Mouse (Mus musculus) hindlimb bud, embryonic 11.5 days (tissue): Measurements from ENCODE around the gene Esr1.
"Not testable (repeated sequence)": the region's sequence is repeated elsewhere in the genome, so short reads cannot be mapped to it uniquely, and the experiment has no call there.

Experiments
- DNase-seq: peaks from one replicate; pipeline ENCODE4 v3.0.0-alpha.2; 2012; ENCODE audit warnings: low read depth, low spot score; ENCODE audit errors: extremely low spot score

Esr1 gene

DNA sequence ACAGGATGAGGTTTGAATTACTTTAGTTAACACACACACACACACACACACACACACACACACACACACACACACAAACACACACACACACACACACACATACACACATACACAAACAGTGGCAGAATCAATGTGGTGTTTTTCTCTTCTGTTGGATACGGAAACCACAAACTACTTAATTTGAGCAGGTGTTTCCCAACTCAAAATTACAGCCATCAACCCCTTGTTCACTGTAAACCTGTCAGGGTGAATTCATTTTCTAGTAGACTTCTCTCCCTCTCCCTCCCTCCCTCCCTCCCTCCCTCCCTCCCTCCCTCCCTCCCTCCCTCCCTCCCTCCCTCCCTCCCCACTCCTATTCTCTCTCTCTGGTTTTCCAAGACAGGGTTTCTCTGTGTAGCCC, 8.0 kb downstream of the Esr1 start:
- not testable (repeated sequence) for DNase-seq

DNA sequence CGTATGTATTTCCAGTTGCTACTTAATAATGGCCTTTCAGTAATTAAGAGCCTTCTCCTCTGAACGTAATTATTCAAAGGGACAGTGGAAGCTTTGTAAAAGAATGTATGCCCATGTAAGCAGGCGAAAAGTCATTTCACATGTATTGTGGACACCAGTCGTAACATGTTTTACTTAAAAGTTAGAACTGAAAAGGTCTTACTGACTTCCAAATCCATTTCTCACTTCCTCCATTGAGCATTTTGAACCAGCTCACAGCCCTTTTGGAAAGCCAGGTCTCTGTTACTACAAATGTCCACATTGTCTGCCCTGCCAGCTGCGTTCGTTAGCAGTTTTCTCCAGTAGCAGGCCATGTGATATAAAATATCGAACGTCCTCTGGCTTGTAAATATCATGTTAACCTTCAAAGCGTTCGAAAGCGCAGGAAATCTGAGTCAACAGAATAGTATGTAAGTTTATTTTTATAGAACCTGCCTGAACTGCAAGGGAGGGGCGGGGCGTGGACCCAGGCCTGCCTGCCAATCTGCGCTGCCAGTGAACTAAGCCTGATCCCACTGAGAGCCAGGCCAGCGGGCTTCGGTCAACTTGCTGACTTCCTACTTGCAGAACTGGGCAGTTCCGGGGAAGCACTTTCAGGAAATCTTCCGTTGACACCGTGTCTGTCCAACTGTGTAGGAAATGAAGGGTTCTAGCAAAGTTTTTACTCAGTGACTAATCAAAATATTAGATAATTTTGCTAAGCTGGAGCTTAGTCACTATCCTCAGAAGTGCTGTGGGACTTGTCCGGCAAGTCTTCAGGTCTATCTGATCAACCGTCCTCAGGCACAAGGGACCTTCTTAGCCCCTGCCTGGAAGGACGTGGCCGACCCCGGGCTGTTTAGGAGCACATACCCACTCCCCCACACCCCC, 9.5 kb downstream of the Esr1 start:
- no peak for DNase-seq

DNA sequence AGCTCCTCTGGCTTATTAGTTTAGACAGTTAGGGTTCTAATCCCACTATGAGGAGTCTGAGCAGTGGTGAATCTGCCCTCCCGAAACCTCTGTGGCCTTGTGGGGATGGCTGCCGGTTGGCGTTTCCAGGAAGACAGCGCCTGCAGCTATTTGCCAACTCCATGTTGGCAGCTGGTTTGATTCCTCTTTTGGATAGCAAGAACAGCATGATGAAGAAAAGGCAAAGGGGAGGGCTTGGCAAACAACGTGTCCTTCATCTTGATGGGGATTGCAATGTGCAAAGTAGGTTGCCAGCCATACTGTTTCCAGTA, 10.1 kb downstream of the Esr1 start:
- no peak for DNase-seq

GRCm38 (mm10) chr10:4623319-4623718, 11.9 kb downstream of the Esr1 start:
- no peak for DNase-seq

GRCm38 (mm10) chr10:4624581-4624980, 13.2 kb downstream of the Esr1 start:
- no peak for DNase-seq

DNA sequence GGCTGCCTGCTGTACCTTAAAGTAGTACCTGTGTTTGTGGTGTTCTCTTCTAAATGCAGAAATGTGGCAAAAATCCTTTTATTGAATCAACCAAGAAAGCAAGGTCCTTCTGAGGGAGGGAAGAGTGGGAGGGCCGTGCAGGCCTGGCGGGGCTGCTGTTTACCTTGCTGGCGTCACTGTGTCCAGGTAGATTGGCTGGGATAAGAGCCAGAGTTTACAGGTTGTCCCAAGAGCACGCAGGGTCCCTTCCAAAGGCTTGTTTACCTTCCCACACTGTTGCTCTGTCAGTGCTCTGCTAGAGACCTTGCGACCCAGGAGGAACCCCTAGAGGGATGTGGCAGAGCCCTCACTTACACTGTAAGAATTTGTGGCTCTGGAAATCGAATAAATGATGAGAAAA, 13.9 kb downstream of the Esr1 start:
- DNase-seq: no peak

DNA sequence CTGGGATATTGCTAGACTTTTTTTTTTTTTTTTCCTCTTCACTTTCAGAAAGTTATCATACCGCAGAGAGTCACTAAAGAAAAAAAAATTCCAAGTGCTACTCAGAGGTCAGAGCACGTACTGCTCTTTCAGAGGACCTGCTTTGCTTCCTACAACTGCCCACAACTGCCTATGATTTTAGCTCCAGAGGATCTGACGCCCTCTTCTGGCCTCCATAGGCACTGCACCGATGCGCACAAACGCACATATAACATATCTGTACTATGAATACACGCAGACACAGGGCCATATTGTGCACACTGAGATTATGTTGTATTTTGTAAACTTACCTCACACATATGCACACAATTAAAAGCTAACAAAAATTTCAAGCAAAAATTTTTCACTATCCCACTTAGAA, 15.0 kb downstream of the Esr1 start:
- DNase-seq: no peak

DNA sequence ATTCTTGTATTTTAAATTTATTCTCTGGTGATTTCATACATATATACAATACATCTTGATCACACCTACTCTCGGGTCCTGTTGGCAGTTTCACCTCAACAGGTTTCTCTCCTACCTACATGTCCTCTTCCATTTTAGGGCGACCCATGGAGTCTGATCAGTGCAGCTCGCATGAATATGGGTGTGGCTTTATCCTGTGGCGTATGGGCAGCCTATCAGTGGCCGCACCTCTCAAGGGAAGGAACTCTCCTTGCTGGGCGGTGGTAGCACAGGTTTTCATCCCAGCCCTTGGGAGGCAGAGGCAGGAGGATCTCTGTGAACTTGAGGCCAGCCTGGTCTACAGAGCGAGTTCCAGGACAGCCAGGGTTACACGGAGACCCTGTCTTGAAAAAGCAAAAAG, 15.6 kb downstream of the Esr1 start:
- no peak for DNase-seq

DNA sequence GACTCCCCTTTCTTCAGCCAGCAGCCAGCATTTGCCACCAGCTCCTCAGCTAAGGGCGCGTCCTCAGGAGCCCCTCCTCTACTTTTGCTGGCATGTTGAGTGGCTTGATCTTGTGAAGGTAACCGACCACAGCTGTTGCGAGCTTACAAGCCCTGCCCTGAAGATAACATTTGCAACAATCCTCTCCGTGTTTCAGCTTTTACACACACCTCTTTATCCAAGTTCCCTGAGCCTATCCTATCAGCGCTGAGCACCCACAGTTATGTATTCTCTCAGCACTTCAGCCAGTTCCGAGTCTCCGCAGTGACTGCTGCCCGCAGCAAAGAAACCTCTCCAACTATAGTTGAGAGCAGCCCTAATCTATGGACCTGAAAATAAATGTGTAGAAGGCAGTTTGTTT, 16.0 kb downstream of the Esr1 start:
- DNase-seq: no peak

DNA sequence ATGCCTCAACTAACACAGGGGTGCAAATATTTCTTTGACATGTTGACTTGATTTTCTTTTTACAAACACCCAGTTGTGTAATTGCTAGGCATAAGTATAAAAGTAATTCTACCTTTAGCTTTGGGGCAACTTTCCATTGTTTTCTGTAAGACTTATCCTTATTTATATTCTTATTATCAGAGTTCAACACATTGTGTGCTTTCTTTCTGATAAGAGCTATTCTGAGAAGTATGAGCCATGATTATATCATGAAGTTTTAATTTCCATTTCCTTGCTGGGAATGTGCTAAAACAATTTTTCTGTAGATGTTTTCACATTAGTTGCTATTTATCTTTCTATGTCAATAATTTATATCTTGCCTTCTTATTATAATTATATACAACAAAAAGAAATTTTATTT, 17.9 kb downstream of the Esr1 start:
- DNase-seq: no peak

DNA sequence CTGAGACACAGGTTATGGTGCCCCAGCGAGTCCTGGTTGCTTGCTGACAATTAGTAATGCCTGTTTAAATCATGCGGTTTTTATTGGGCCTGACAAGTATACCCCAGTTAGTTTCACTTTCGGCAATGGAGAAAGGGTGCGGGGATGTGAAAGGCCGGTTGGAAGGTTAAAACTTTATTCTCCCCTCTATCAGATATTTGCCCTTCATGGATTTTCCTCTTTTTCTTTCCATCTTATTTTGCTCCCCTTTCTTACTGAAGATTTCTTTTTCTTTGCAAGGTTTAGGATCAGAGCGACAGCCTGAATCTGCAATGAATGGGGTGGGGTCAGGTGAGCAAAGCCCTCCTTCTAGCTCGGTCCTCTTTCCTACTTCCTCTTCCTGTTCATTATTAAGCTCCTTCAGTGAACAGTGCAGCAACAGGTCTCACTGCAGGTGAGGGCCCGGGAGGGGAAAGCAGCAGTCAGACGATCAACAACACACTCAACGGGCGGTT, 20.9 kb downstream of the Esr1 start:
- DNase-seq: no peak

DNA sequence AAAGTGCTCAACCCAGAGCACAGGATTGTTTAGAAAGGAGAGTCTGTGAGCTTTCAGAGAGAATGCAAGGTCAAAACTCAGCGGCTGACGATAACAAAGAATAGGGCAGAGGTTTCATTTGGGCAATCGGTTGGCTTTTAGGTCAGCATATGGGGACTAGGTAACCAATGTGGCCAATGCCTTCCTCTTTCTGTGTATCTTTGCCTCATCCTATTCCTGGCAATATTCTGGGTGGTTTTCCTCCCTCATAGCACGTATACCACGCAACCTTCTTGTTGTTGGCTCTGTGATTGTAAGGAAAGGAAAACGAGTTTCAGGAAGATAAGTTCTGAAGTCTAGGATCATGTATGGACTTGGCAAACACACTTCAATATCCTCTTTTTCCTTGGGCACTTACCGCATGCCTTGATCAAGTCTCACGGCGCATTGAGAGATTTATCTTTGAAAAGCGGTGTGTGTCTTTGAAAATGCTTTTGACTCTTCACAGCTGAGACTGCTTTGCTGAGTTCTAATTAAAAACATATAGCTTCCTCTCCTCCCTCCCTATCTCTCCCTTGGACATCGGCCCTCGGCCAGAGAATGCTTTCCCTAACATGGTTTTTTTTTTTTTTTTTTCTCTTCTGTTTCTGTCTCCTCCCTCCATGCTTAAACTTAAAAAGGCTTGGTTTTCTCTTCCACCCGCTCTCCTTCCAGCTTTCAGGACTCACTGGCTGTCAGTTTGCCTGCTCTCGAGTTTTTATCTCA, 22.1 kb downstream of the Esr1 start:
- DNase-seq: no peak

DNA sequence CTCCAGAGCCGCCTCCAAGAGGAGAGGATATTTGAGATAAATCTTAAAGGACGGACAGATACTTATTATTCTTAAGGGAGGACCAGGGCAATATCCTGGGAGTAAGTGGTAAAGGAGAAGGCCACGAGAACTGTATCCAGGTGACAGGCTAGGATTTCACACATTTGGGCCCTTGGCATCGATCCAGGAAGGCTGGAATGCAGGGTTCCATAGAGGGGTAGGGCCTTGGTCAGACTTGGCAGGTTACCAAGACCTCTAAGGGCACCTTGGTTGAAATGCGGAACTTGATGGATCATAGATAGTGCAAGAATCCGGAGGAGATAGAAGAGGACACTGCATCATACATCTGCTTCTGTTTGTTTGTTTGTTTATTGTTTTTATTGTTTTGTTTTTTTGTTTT, 24.3 kb downstream of the Esr1 start:
- DNase-seq: no peak

DNA sequence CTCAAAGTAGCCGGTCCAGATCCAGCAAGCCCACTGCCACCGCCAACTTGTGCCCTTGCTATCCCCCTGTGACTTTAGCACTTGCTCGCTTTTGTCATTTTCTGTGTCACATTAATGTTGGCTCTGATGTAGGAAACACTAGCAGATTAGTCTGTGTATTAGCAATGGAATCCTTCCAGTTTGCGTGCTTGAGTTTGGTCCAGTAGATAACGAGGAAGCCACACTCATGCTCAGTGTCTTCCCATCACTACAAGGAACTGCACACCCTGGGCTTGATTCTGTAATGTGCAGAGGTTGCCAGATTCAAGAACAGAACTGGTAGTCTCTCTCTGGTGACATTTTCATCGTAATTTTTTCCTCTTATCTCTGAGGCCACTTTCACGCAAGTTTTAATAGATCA, 34.7 kb downstream of the Esr1 start:
- no peak for DNase-seq

DNA sequence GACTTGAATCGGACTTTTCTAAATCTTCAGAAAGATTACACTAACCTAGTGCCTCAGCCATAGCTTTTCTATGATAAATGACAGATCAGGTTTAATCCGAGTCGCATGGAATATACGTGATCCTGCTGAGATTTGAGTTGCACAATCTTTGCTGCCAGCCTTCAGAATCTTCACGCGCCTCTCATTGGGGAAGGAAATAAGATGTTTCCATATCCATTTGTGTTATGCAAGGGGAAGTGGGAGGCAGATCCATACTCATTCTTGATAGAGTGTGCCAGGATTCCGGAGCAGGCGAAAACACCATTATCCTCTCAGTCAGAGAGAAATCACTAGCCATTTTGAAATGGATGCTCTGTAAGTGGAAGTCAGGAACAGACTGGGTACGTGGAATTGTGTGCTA, 35.5 kb downstream of the Esr1 start:
- DNase-seq: no peak

DNA sequence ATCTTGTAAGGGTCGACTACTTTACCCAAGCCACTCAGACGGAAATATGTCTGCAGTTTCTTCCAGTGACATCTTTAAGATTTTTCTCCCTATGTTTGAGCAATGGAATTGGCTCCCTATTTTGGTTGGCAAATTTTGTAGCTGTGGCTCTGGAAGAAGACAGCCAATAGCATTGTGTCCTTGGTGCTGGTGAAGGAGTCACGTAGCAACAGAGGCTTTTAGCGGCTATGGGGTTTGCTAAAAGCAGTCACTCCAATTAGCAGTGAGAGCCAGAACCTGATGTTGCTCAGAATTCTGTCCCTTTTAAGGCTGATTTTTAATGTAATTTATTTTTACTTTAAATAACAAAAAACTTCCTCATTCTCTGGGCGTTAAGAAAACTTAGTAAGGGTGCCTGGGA, 54.0 kb downstream of the Esr1 start:
- DNase-seq: no peak

- no peak for DNase-seq
These were observed 55.6 kb downstream of the Esr1 start for GRCm38 (mm10) chr10:4667006-4667405.

DNA sequence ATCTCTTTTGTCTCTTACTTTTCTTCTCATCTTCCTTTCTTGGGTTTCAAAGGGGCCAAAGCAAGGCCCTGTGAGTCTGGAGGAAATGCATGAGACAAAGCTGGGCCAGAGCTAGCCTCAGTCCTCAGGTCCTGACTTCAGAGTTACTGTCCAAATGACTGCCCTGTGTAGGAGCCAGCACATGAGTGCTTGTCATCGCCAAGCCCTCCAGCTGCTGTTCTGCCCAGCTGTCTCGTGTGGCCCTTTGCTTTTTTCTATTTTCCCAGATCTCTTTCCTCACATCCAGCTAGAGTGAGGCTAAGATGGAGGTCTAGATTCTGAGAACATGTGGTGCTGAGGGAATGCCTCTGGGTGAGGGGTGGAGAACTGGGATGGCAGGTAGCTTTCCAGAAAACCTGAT, 58.7 kb downstream of the Esr1 start:
- DNase-seq: no peak

- DNase-seq: no peak
These were observed 60.5 kb downstream of the Esr1 start for GRCm38 (mm10) chr10:4671876-4672275.

DNA sequence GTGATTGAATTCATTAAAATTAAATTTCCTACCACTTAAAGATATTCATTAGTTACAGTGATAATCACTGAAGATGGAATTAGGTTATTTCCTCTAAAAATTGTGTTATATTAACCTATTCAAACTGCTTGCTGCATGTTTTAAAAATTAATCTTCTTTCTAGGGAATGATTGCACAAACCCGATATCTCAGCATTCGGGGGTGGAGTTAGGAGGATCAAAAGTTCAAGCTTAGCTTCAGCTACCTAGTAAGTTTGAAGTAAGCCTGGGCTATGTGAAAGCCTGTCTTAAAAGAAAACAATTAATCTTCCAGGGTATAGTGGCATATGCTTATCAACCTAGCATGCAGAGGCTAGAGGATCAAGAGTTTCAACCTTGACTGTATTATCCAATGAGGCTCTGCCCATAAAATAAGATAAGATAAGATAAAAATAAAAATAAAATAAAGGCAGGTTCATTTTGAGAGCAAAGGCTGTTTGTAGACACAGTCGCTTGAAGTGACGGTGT, 62.0 kb downstream of the Esr1 start:
- no peak for DNase-seq

DNA sequence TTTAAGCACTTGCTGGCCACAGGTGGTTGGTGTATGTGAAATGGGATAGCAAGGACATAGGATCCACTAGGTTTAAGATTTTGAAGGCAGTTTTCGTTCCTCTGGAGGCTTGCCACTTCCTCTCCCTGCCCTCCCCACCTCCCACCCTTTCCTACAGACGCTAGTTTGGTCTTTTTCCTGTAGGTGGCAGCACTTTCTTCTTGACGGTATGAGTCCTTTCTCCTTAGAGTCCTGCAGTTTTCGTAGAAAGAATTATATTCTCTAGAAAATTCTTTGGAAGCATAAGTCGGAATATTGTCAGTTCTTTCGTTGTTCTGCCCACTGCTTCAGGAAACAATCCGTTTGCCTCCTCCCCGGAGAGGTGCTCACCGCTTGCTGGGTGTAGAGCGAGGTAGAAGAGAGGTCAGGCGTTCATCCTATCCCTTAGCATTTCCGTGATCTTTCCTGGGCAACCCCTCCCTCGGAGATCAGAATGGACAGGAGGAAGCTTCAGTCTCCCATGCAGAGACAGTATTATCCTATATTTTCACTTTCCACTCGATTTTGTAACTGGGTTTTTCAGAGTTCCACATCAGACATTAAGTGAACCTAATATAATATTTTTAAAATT, 63.7 kb downstream of the Esr1 start:
- not testable (repeated sequence) for DNase-seq

GRCm38 (mm10) chr10:4683106-4683505, 71.7 kb downstream of the Esr1 start:
- DNase-seq: no peak
